Comparison of ENCODE assay signal across 1 mouse cellular context in the genomic region with DNA sequence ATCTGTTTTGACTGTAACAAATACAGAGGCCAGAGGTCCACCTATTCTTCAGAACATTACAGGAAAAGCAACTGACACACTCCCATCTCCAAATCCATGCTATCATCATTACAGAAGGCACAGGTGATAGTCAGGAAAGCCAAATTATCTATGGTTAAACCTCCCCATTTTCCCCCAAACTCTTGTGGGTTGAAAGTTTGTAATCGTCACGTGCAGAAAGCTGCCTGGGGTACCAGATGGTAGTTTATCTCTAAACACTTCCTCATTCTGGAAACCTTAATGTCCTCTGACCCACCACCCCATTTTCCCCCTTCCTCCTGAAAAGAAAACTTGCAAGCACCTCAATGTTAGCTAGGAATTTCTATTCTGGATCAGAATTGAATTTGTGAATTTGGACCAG.
TF ChIP-seq lines count a peak whose summit lies in the region.

No protein-coding gene starts in this region.

TF ChIP-seq in MEL, 35 proteins besides CTCF, POLR2A, EP300 and RAD21 (continued from another document):
- TF ChIP-seq KAT2A (conservative IDR thresholded peaks at IDR 0.05; ENCODE audit: low read depth, low read length) (no peak; the same call in 1 of the 2 replicates), POLR2AphosphoS2 (IDR thresholded peaks at IDR 0.05; ENCODE audit: low read length) (no peak), ZMIZ1 (IDR thresholded peaks at IDR 0.05; ENCODE audit: low read depth, low read length) (no peak), ZKSCAN1 (IDR thresholded peaks at IDR 0.05; ENCODE audit: low read depth, low read length) (no peak), NELFE (IDR thresholded peaks at IDR 0.05; ENCODE audit: low read depth, low read length) (no peak), SMC3 (IDR thresholded peaks at IDR 0.05; ENCODE audit: low read depth, low read length) (no peak), CHD1 (IDR thresholded peaks at IDR 0.05; ENCODE audit: low read depth, low read length) (no peak), MAX (IDR thresholded peaks at IDR 0.05; ENCODE audit: low read length) (0 out of 2 replicates have a peak, but pooled peaks have one; percentile 34), ETS1 (IDR thresholded peaks at IDR 0.05; ENCODE audit: low read depth, low read length) (peak; percentile 93), MAFK (IDR thresholded peaks at IDR 0.05; ENCODE audit: borderline replicate concordance, low read depth, low read length) (peak; percentile 63; the same call in 1 of the 2 replicates), USF1 (IDR thresholded peaks at IDR 0.05; ENCODE audit: low read depth, low read length) (peak; percentile 82)
